Mouse (Mus musculus): ENCODE results near the gene Wee1.

- TF ChIP-seq POLR2A (IDR thresholded peaks at IDR 0.05; ENCODE audit: insufficient read length, low read depth) = no peak
- TF ChIP-seq TCF12 (IDR thresholded peaks at IDR 0.05; ENCODE audit: insufficient read depth, poor library complexity, severe bottlenecking) = no peak
- no peak for TF ChIP-seq CEBPB (IDR thresholded peaks at IDR 0.05; ENCODE audit: insufficient read depth, poor library complexity, severe bottlenecking)
- TF ChIP-seq E2F4 (IDR thresholded peaks at IDR 0.05; ENCODE audit: insufficient read depth) = no peak
- no peak for TF ChIP-seq MYOD1 (IDR thresholded peaks at IDR 0.05; ENCODE audit: control insufficient read depth in 1 of 3, insufficient read length in 2 of 3, low read depth in 2 of 3)
- TF ChIP-seq MAX (IDR thresholded peaks at IDR 0.05; ENCODE audit: low read depth) = no peak
- no peak for TF ChIP-seq USF1 (IDR thresholded peaks at IDR 0.05; ENCODE audit: low read depth)
- no peak for TF ChIP-seq POLR2AphosphoS2 (IDR thresholded peaks at IDR 0.05; ENCODE audit: insufficient read length, low read depth)
- TF ChIP-seq MYOG (IDR thresholded peaks at IDR 0.05; ENCODE audit: control insufficient read depth in 1 of 3, insufficient read depth in 1 of 3, insufficient read length in 2 of 3, low read depth in 2 of 3) = no peak
- TF ChIP-seq TCF3 (IDR thresholded peaks at IDR 0.05; ENCODE audit: insufficient read length, low read depth) = no peak
Measured at GRCm38 (mm10) chr7:110106633-110107032, 15.2 kb upstream of the Wee1 start.
